Mouse (Mus musculus): ENCODE results near the gene Sh3rf3.

DNA sequence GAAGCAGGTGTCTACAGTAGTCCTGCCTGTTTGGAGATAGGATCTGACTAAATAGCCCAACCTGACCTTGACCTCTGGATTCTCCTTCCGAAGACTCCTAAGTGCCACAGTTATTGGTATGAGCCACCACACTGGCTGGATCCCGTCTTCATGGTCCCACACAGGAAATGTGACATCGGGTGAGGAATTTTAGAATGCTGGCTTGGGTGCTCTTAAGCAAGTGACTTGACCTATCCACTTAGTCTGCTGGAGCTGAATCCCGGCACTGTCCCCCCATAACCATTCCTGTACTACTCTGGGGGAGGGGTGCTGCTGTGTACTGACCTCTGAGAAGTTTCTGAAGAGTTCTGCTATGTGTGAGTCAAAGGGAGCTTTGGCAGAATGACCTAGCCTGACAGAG lies 65.5 kb downstream of the Sh3rf3 start:
- TF ChIP-seq CTCF (IDR thresholded peaks at IDR 0.05; ENCODE audit: low read depth), result no peak
- no peak for TF ChIP-seq EP300 (optimal IDR thresholded peaks at IDR 0.05)
